Mouse (Mus musculus) lung, postnatal 25 days (tissue): ENCODE measurements around the gene Sgtb.

Experiments used
- DNase-seq: peaks from one replicate; pipeline ENCODE4 v3.0.0; 2022; ENCODE audit warnings: low spot score

Sgtb gene

DNA sequence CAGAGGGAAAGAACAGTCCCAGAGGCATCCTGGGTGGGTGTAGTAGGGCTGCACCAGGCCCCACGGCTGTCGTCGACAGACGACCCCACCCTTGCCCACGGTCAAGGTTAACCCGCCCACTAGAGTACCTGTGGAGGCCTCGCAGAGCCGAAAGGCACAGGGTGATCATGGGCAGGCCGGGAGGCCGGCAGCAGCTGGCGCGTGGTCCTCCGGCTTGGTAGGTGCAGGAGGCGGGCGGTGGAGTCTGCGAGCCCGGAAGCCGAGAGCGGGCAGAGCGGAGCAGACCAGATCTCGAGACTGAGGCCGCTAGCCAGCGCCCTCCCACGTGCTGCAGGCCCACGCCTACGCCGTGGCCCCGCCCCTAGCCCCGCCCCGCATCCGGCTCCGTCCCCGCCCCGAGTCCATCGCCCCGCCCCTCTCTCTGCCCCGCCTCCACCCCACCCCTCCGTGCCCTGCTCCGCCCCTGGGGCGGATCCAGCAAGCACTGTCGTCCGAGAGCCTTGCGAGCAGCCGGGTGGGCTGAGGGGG, at the start of gene Sgtb, which contains the start of gene Nln:
TSS of gene Sgtb (plus strand) at position 454 of the 528 bp plus-strand sequence.
TSS of gene Nln (minus strand) at position 327 of the 528 bp plus-strand sequence.
- DNase-seq = peak; percentile 86

- no peak for DNase-seq
These were observed 49.3 kb upstream of the Sgtb start for GRCm38 (mm10) chr13:104060231-104060630.

DNA sequence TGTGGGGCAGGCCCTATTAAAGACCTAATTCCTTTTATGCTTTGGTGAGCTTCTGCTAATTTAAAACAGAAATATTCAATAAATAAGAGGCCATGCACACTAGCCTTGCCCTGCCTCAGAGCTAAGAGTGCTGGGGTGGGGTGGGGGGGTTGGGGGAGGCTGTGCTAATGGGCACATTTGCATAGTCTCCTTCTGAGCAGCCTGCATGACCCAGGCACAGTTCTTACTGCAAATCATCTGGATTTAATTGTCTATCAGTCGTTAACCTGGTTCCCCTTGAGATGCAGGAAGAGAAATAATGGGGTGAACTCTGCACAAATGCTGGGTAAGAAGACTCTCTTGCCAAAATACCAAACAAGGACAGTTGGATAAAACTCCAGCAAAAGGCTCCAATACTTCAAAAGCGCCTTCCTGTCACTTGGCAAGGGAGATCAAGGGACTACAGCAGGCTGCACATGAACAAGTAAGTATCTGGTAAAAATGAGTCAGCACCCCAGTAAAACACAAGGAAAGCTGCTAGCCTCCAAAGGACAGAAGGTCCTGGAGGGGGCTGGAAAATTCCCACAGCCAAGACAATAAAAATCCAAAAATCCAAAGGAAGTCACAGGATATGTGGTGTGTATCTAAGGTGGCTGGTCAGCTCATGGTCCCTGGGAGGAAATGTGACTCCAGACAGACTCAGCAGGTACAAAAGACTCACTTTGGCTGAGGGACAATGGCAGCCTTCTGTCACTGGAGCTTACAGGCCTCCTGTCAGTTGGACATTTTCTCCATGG, 47.4 kb upstream of the Sgtb start:
- DNase-seq = peak; percentile 41

- no peak for DNase-seq
These were observed 46.5 kb upstream of the Sgtb start for GRCm38 (mm10) chr13:104063061-104063460.

DNA sequence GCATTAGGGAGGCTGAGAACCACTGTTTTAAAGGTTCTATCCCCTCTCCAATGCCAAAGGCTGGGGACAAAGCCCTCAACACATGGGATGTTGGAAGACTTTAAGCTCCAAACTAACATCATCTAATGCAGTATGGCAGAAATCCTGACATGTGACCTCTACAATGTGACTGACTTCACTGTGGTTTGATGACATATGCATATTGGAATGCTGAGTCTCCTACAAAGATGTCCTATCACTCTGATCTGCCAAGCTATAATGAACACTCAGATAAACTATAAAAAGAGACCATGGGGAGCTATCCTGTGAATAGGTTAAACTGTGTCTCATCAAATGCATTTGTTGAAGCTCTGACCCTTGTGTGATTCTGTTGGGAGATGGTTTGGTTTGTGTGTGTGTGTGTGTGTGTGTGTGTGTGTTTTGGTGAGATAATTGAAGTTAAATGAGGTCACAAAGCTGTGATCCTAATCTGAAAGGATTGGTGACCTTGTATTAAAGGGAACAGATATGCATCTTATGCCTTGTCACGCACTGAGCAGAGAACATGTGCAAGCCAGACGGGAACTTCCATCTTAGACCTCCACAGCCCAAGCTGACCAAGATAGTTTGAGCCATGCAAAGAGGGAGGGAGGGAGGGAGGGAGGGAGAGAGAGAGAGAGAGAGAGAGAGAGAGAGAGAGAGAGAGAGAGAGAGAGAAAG, 43.7 kb upstream of the Sgtb start:
- no peak for DNase-seq

- peak; percentile 5 for DNase-seq
These were observed 40.3 kb upstream of the Sgtb start for GRCm38 (mm10) chr13:104069216-104069615.

- peak; percentile 59 for DNase-seq
These were observed 38.8 kb upstream of the Sgtb start for GRCm38 (mm10) chr13:104070703-104071102.

GRCm38 (mm10) chr13:104072351-104072750, 37.2 kb upstream of the Sgtb start:
- no peak for DNase-seq

DNA sequence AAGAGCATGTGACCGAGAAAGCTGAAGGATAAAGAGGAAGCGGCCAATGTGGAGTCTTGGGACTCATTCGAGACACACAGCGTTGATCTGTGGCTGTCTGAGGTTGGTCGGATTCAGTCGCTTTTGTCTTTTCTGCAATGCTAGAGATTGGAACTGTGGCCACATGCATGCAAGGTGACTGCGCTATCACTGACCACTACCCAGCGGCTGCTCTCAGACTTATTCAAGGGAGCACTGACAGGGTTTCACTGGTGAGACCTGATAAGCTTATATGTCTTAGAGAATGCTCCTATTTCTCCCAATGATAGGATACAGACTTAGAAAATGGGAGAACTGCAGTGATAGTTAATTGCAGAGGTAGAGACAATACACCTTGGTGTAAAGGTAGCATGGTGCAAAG, 35.3 kb upstream of the Sgtb start:
- no peak for DNase-seq

- DNase-seq = peak; percentile 71
These were observed 34.8 kb upstream of the Sgtb start for GRCm38 (mm10) chr13:104074731-104075130.

- DNase-seq = no peak
These were observed 32.5 kb upstream of the Sgtb start for GRCm38 (mm10) chr13:104076993-104077392.

GRCm38 (mm10) chr13:104082504-104082903, 27.0 kb upstream of the Sgtb start:
- DNase-seq = no peak

- DNase-seq = no peak
These were observed 24.9 kb upstream of the Sgtb start for GRCm38 (mm10) chr13:104084600-104084999.

- DNase-seq = peak; percentile 51
These were observed 20.2 kb upstream of the Sgtb start for GRCm38 (mm10) chr13:104089387-104089786.

GRCm38 (mm10) chr13:104091734-104092133, 17.8 kb upstream of the Sgtb start:
- DNase-seq = no peak

GRCm38 (mm10) chr13:104094531-104095385, 14.8 kb upstream of the Sgtb start:
- DNase-seq = peak; percentile 23

DNA sequence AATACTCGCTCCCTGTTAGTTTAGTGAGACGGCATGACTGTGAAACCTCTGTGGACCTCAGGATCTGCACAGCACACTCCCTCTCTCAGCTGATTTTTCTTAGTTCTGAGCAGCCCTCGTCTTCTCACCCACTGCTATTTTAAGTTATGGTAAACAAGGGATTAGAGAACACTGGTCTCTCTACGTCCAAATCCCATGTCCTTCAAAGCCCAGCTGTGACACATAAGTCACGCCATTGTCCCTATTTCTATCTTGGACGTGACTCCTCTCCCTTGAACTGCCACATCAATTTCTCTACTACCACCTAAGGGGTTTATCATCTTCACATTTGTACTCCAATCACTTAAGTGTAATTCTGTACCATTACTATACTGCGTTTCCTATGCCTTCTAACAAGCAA, 13.6 kb upstream of the Sgtb start:
- no peak for DNase-seq

- DNase-seq = peak; percentile 20
These were observed 12.4 kb upstream of the Sgtb start for GRCm38 (mm10) chr13:104097190-104097589.

- DNase-seq = no peak
These were observed 9.1 kb upstream of the Sgtb start for GRCm38 (mm10) chr13:104100416-104100815.

DNA sequence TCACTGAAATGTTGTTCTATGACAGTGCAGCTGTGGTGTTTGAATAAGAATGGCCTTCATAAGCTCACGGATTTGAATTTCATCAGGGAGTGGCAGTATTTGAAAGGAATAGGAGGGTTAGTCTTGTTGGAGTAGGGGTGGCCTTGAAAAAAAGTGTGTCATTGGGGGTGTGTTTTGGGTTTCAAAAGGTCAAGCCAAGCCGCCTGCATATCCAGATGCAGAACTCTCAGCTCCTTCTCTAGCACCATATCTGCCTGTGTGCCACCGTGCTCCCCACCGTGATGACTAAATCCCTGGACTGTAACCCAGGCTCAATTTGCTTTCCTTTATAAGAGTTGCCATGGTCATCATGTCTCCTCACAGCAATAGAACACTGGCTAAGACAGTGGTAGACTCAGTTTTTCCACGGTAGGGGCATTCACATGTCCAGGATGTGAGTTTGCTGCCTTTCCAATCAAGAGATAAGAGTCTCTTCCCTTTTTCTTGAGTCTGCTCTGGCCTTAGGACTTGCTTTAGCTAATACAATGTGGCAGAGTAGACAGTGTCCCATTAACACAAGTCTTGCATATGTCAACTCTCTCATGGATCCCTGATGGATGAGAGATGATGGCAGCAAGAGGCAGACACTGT, 7.8 kb upstream of the Sgtb start:
- DNase-seq = no peak

DNA sequence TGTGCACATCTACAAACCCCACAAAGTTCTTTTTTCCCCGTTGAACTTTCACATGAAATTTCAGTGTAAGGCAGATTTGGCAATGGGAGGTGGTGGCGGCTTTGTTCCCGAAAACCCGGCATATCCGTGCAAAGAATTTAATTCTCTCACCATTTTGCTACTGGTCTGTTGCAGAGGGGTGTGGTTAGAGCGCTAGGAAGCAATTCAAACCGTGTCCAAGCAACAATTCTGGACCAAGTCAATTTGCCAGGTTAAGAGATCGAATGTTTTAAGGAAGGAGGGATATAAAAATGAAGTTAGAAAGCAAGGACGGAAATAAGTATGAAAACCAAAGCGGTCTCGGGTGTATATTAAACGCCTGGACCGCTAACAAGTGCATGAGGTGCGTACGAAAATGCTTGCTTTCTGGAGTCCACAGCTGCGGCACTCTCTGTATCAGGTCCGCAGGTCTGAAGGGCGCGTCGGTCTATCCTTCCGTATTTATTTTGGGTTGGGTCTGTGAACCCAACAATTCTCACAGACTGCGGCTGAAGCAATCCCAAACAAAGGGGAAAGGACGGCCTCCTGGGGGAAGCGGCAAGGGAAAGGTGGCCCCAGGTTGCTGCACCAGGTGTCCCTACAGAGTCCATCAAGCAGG, 772 bp upstream of the Sgtb start:
- peak; percentile 16 for DNase-seq
